Mouse (Mus musculus) liver, adult 2 months (tissue): ENCODE measurements around the gene Gabbr2.

Experiments used
- CTCF ChIP-seq: fragments of 200-500 bp; IDR thresholded peaks from 2 replicates; pipeline ENCODE4 v1.5.1; 2011; ENCODE audit warnings: low read depth, low read length, control low read depth
- POLR2A ChIP-seq: fragments of 200-500 bp; IDR thresholded peaks from 2 replicates; pipeline ENCODE4 v1.6.1; 2011; ENCODE audit warnings: low read length, control low read depth; ENCODE audit not compliant: insufficient read depth; ENCODE audit errors: extremely low read depth

GRCm38 (mm10) chr4:46649161-46649560 lies 342.5 kb downstream of the Gabbr2 start:
- TF ChIP-seq POLR2A (no peak), CTCF (no peak)
